8 mouse cellular contexts compared by ENCODE assay signal in genomic region chr6:47878133-47878514, GRCm38 (mm10). TPM values are rescaled to one million over a fixed set of nuclear protein-coding genes. Genes with fewer than 3 reads are reported as not detected.
DNase-seq lines count a peak whose midpoint lies in the region; ATAC-seq and TF ChIP-seq lines count a peak whose summit lies in the region.

No protein-coding gene starts in this region.

- no peaks in the 10 kb centered on the region for H3K27me3 ChIP-seq in cerebellum, adult 2 months (ENCODE audit: control insufficient read depth, insufficient read depth, low read length)
- H3K27me3 ChIP-seq in neural tube, embryonic 11.5 days (ENCODE audit: control insufficient read depth, insufficient read depth, low read length), result no peaks in the 10 kb centered on the region
- no peaks in the 10 kb centered on the region for H3K27me3 ChIP-seq in hindbrain, embryonic 16.5 days (replicated peaks; ENCODE audit: control insufficient read depth, insufficient read depth, low read length)
- H3K27me3 ChIP-seq in midbrain, embryonic 14.5 days (ENCODE audit: control insufficient read depth, insufficient read depth, low read length), result no peaks in the 10 kb centered on the region

- under 1% methylated on average over 11 of the region's 11 CpGs for WGBS in cerebellum, adult 2 months
- WGBS in neural tube, embryonic 11.5 days, result 1% methylated on average over 11 of the region's 11 CpGs
- under 1% methylated on average over 11 of the region's 11 CpGs for WGBS in hindbrain, embryonic 16.5 days
- WGBS in midbrain, embryonic 14.5 days, result under 1% methylated on average over 11 of the region's 11 CpGs

- no peak for DNase-seq in cerebellum, adult 2 months
- DNase-seq in cerebellum, postnatal 36 days, result no peak
- peak; percentile 33 for DNase-seq in neural tube, embryonic 11.5 days (ENCODE audit: low spot score)
- no peak for DNase-seq in neural tube, embryonic 10.5 days (ENCODE audit: extremely low spot score, low spot score)
- DNase-seq in midbrain, embryonic 14.5 days, result no peak
- no peak for DNase-seq in urinary bladder, adult 2 months (ENCODE audit: low spot score)
- no peak for DNase-seq in layer of hippocampus, adult 11-12 months (ENCODE audit: low spot score)

- H3K36me3 ChIP-seq in neural tube, embryonic 11.5 days (ENCODE audit: control insufficient read depth, insufficient read depth, low read length), result peaks cover 2% of the 10 kb centered on the region; the same call in 1 of the 2 replicates
- H3K36me3 ChIP-seq in hindbrain, embryonic 16.5 days (ENCODE audit: control insufficient read depth, insufficient read depth, low read length), result peaks cover 16% of the 10 kb centered on the region
- H3K36me3 ChIP-seq in midbrain, embryonic 14.5 days (ENCODE audit: control insufficient read depth, insufficient read depth, low read length), result peaks cover 35% of the 10 kb centered on the region

- H3K27ac ChIP-seq in cerebellum, adult 2 months (ENCODE audit: insufficient read depth, low read length), result peak overlapping the region; percentile 87
- H3K27ac ChIP-seq in neural tube, embryonic 11.5 days (ENCODE audit: low read depth, low read length), result peak overlapping the region; percentile 95
- H3K27ac ChIP-seq in hindbrain, embryonic 16.5 days (ENCODE audit: low read depth, low read length), result peak overlapping the region; percentile 96
- peak overlapping the region; percentile 97 for H3K27ac ChIP-seq in midbrain, embryonic 14.5 days (replicated peaks; ENCODE audit: low read depth, low read length)

- TF ChIP-seq POLR2A in cerebellum, adult 2 months (IDR thresholded peaks at IDR 0.05; ENCODE audit: borderline replicate concordance, insufficient read depth, low read length), result no peak

- H3K4me2 ChIP-seq in neural tube, embryonic 11.5 days (ENCODE audit: low read depth), result peak overlapping the region; percentile 84
- H3K4me2 ChIP-seq in hindbrain, embryonic 16.5 days (ENCODE audit: low read length), result peak overlapping the region; percentile 75
- H3K4me2 ChIP-seq in midbrain, embryonic 14.5 days (ENCODE audit: low read length), result peak overlapping the region; percentile 92

- TF ChIP-seq CTCF in cerebellum, adult 2 months (IDR thresholded peaks at IDR 0.05; ENCODE audit: borderline replicate concordance, insufficient read depth, low read depth, low read length), result no peak

- peaks cover 11% of the 10 kb centered on the region for H3K4me1 ChIP-seq in cerebellum, adult 2 months (ENCODE audit: control insufficient read depth, insufficient read depth, low read length)
- H3K4me1 ChIP-seq in neural tube, embryonic 11.5 days (ENCODE audit: control insufficient read depth, insufficient read depth, low read length), result peaks cover 8% of the 10 kb centered on the region
- peaks cover 16% of the 10 kb centered on the region for H3K4me1 ChIP-seq in hindbrain, embryonic 16.5 days (ENCODE audit: control insufficient read depth, insufficient read depth, low read depth, low read length)
- H3K4me1 ChIP-seq in midbrain, embryonic 14.5 days (ENCODE audit: control insufficient read depth, insufficient read depth, low read length), result peaks cover 17% of the 10 kb centered on the region

- no peak for ATAC-seq in neural tube, embryonic 11.5 days (ENCODE audit: insufficient read depth, low FRiP score, low TSS enrichment)
- ATAC-seq in hindbrain, embryonic 16.5 days, result no peak
- ATAC-seq in midbrain, embryonic 14.5 days (ENCODE audit: low FRiP score, low TSS enrichment), result no peak

- H3K9me3 ChIP-seq in neural tube, embryonic 11.5 days (ENCODE audit: control insufficient read depth, low read length), result no peaks in the 10 kb centered on the region; the same call in 1 of the 2 replicates
- no peaks in the 10 kb centered on the region for H3K9me3 ChIP-seq in hindbrain, embryonic 16.5 days (ENCODE audit: control insufficient read depth, low read length)
- no peaks in the 10 kb centered on the region for H3K9me3 ChIP-seq in midbrain, embryonic 14.5 days (ENCODE audit: control insufficient read depth, low read length)

- H3K4me3 ChIP-seq in cerebellum, adult 2 months (replicated peaks; ENCODE audit: insufficient read depth, low read depth, low read length), result peak overlapping the region; percentile 66
- H3K4me3 ChIP-seq in neural tube, embryonic 11.5 days (ENCODE audit: low read depth, low read length), result peak overlapping the region; percentile 74
- H3K4me3 ChIP-seq in hindbrain, embryonic 16.5 days (ENCODE audit: low read length), result peak overlapping the region; percentile 89
- H3K4me3 ChIP-seq in midbrain, embryonic 14.5 days (replicated peaks; ENCODE audit: low read depth, low read length), result peak overlapping the region; percentile 83

- peak overlapping the region; percentile 94 for H3K9ac ChIP-seq in neural tube, embryonic 11.5 days (ENCODE audit: low read length)
- H3K9ac ChIP-seq in hindbrain, embryonic 16.5 days (ENCODE audit: low read depth, low read length), result peak overlapping the region; percentile 97
- peak overlapping the region; percentile 98 for H3K9ac ChIP-seq in midbrain, embryonic 14.5 days (replicated peaks; ENCODE audit: low read length)

RNA-seq across cellular contexts. Expression of gene Zfp282, which starts 1.1 kb away (rescaled TPM):
- polyA plus RNA-seq in cerebellum, adult 2 months (2012; rRNA removed), result 14.0 and 16.6 TPM in 2 replicates
- polyA plus RNA-seq in neural tube, embryonic 11.5 days (2014; fragmentation: Nextera tagmentation; extraction: Ambion mirVana), result 15.5 and 15.6 TPM in 2 replicates
- polyA plus RNA-seq in hindbrain, embryonic 16.5 days (2015; fragmentation: Nextera tagmentation; extraction: Ambion mirVana), result 20.9 and 22.9 TPM in 2 replicates
- 18.4 and 19.7 TPM in 2 replicates for polyA plus RNA-seq in midbrain, embryonic 14.5 days (2014; fragmentation: Nextera tagmentation; extraction: Ambion mirVana)
- polyA plus RNA-seq in urinary bladder, adult 2 months (2012; rRNA removed), result 11.8 and 12.6 TPM in 2 replicates

RNA-seq across cellular contexts. Expression of gene Zfp212, which starts 42.2 kb away (rescaled TPM):
- 17.2 and 19.0 TPM in 2 replicates for polyA plus RNA-seq in cerebellum, adult 2 months (2012; rRNA removed)
- polyA plus RNA-seq in neural tube, embryonic 11.5 days (2014; fragmentation: Nextera tagmentation; extraction: Ambion mirVana), result 14.2 and 15.4 TPM in 2 replicates
- polyA plus RNA-seq in hindbrain, embryonic 16.5 days (2015; fragmentation: Nextera tagmentation; extraction: Ambion mirVana), result 13.9 and 15.3 TPM in 2 replicates
- 11.7 and 16.4 TPM in 2 replicates for polyA plus RNA-seq in midbrain, embryonic 14.5 days (2014; fragmentation: Nextera tagmentation; extraction: Ambion mirVana)
- polyA plus RNA-seq in urinary bladder, adult 2 months (2012; rRNA removed), result 14.8 and 15.2 TPM in 2 replicates

RNA-seq across cellular contexts. Expression of gene Zfp398, which starts 42.7 kb away (rescaled TPM):
- 20.0 and 21.2 TPM in 2 replicates for polyA plus RNA-seq in cerebellum, adult 2 months (2012; rRNA removed)
- 9.9 TPM in 2 replicates for polyA plus RNA-seq in neural tube, embryonic 11.5 days (2014; fragmentation: Nextera tagmentation; extraction: Ambion mirVana)
- polyA plus RNA-seq in hindbrain, embryonic 16.5 days (2015; fragmentation: Nextera tagmentation; extraction: Ambion mirVana), result 16.5 and 16.8 TPM in 2 replicates
- 18.7 and 20.4 TPM in 2 replicates for polyA plus RNA-seq in midbrain, embryonic 14.5 days (2014; fragmentation: Nextera tagmentation; extraction: Ambion mirVana)
- polyA plus RNA-seq in urinary bladder, adult 2 months (2012; rRNA removed), result 6.6 and 8.2 TPM in 2 replicates

RNA-seq across cellular contexts. Expression of gene Zfp786, which starts 47.5 kb away (rescaled TPM):
- 2.9 and 3.0 TPM in 2 replicates for polyA plus RNA-seq in cerebellum, adult 2 months (2012; rRNA removed)
- 5.9 and 6.9 TPM in 2 replicates for polyA plus RNA-seq in neural tube, embryonic 11.5 days (2014; fragmentation: Nextera tagmentation; extraction: Ambion mirVana)
- 13.9 and 15.7 TPM in 2 replicates for polyA plus RNA-seq in hindbrain, embryonic 16.5 days (2015; fragmentation: Nextera tagmentation; extraction: Ambion mirVana)
- 15.0 and 16.0 TPM in 2 replicates for polyA plus RNA-seq in midbrain, embryonic 14.5 days (2014; fragmentation: Nextera tagmentation; extraction: Ambion mirVana)
- polyA plus RNA-seq in urinary bladder, adult 2 months (2012; rRNA removed), result 0.48 and 0.75 TPM in 2 replicates
